Mouse (Mus musculus) ovary, adult 18-20 months (tissue): ENCODE results near the gene Chchd1.

Experiments used
- DNase-seq: peaks from one replicate; pipeline ENCODE4 v3.0.0; 2022; ENCODE audit warnings: low spot score, mixed read lengths

The Chchd1 gene

DNA sequence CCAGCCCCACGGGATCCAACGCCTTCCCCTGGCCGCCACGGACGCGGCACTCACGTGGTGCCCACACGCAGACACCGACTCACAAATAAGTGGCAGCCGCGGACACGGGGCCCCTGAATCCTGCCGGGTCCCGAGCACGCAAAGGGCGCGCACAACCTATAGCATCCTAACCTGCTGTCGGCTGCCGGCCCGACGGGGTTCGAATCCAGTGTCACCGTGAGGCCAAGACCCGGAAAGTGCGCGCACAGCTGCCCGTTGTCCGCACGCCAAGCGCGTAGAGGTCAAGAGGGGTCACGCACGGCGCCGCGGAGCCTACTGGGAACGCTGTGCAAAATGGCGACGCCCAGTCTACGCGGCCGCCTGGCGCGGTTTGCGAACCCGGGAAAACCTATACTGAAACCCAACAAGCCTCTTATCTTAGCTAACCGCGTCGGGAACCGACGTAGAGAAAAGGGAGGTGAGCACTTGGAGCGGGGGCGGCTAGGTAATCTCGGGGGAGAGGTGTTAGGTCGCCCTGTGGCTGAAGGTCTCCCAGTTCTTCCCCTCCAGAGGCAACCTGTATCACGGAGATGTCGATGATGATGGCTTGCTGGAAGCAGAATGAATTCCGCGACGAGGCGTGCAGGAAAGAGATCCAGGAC, at the start of gene Chchd1:
Gene Chchd1 (plus strand): TSS at position 266 of the 641 bp plus-strand sequence.
- peak; percentile 76 for DNase-seq

DNA sequence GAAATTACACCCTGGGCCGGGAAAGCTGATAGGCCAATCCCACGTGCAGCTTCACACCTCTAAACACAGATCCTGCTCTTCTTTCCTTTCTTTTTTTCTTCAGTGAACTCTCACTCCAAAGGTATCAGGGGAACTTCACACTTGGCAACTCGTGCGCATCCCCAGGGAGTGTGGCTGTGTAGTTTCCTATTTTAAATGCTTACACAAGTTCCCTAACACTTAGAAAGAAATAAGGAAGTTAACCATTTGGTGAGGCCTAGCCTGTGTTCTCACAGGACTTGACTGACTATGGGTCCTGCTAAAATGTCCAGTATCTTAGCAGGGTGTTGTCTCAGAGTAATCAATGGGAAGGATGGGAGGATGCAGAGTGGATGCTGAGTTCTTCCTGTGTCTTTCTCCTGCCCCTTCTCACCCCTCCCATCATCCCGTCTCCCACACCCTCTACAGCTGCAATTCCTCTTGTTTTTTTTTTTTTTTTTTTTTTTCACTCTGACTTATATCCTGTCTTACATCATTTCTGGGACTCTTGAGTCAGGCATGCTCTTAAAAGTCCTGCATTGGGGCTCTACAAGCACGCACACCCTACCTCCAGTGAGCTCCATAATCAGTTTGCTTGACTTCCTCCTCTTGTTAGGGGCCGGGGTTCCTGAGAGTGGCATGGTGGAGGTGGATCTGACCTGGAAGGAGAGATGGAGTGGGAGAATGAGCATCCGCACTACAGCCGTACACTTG, 48.0 kb upstream of the Chchd1 start:
- DNase-seq: no peak

DNA sequence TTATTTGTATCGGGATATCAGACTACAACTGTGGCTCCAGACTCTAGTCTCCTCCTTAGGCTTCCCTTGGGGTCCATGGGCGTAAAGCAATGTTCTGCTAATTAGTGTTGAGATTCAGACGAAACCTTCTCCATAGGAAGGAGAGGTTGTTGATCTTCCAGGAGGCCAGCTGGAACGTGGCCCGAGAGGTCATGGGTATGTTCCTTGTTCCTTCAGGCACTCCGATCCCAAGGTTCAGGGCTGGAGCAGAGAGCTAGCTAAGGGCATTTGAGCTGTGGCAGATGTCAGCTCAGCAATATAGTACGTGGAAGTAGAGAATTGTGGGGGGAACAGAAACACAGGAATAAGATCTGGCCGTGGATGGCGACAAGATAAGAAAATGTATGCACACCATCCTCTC, 47.1 kb upstream of the Chchd1 start:
- DNase-seq: no peak

DNA sequence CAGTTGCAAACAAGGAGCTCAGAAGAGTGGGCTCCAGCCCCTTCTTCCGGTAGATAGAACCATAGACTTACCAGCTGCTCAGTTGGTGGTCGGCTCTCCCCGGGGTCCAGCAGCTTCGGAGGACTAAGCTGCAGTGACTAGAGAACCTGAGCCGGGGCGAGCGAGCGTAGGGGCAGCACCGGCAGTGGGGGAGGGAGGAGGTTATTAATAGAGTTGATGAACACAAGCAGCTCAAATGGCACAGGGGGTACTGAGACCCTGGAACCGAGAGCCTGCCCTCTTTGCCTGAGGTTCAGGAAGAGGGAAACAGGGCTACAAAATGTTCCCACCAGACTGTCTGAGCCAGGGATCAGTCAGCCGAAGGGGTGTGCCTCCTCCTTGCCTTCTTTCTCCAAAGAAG, 46.4 kb upstream of the Chchd1 start, which contains the start of gene Myoz1:
Gene Myoz1 (minus strand): TSS at position 180 of the 400 bp plus-strand sequence.
- DNase-seq: no peak

DNA sequence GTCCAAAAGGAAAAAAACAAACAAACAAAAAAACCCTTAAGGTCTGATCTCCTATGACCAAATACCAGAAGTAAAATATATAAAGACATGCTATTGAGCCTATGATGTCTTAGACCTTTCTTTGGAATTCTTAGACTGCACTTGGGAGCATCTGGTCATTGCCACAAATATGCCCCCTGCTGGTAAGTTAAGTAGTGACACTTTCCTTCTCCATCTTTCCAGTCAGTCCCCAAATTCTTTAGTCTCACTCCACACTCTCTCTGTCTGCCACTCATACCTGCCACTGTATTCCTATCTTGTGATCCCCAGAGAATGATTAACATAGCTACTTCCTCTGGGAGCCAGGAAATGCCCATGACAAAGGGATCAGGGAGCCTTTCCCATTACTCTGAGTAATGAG, 44.5 kb upstream of the Chchd1 start:
- no peak for DNase-seq

DNA sequence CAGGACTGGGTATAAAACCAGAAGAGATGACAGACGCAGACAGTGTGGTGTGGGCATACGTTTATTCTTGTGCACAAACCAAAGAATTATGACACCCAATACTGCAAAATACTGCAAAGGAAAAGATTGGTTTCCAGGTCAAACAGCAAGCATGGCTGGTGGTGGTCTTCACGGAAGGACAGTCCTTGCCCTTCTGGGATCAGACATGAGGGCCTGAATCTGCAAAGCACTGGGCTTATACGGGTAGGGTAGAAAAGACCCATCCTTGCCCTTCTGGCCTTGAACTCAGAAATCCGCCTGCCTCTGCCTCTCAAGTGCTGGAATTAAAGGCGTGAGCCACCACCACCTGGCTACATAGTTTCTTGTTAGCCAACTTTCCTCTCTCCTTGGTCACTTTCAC, 43.9 kb upstream of the Chchd1 start:
- DNase-seq: no peak

DNA sequence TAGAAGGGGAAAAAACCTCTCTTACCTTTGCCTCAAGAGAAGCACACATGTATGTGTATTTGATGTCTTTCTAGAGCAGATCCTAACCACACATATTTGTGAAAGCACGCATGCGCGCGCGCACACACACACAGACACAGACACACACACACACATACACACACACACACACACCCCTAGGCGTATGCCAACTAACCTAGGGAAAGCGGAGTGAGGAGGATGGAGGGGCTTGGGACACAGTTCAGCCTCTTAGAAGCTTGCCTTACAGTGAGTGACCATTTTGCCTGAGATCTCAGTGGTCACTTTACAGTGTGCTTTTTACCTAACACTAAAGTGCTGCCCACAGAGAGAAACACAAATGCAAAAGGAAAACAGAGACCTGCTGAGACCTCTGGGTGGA, 43.1 kb upstream of the Chchd1 start:
- no peak for DNase-seq

DNA sequence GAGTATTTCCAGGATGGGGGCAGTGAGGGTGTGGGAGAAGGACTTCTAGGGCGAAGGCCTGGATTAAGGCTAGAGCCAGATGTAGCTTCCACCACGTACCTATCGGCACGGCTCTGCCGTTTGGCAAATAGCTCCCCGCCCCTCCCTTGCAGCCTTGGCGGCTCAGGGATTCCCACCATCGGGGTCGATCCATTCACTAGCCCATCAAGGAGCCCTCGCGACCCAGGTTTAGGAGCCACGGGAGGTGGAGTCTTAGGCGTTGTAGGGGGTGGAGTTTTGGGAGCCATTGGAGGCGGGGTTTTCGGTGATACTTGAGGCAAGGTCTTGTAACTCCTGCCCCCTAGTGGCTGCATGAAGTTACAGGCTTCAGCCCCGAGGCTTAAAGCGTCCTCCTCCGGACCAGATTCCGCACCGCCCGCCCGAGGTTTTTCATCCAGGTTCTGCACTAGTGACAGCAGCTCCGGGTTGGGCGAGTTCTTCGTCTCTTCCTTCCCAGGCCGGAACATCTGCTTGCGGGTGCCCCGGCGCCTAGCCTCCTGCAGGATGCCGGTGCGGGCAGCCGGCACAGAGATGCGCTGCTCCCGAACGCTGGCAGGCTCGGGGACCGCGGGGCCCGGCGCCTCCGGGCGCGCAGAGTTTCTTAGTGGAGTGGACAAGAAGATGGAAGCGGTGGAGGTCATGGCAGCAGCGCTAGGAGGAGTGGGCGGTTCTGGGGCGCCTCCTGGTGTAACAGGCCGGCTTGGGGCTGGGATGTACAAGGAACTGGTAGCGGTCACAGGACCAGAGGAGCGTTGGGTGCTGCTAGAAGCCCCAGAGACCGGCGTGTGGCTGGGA, 41.8 kb upstream of the Chchd1 start:
- peak; percentile 89 for DNase-seq

DNA sequence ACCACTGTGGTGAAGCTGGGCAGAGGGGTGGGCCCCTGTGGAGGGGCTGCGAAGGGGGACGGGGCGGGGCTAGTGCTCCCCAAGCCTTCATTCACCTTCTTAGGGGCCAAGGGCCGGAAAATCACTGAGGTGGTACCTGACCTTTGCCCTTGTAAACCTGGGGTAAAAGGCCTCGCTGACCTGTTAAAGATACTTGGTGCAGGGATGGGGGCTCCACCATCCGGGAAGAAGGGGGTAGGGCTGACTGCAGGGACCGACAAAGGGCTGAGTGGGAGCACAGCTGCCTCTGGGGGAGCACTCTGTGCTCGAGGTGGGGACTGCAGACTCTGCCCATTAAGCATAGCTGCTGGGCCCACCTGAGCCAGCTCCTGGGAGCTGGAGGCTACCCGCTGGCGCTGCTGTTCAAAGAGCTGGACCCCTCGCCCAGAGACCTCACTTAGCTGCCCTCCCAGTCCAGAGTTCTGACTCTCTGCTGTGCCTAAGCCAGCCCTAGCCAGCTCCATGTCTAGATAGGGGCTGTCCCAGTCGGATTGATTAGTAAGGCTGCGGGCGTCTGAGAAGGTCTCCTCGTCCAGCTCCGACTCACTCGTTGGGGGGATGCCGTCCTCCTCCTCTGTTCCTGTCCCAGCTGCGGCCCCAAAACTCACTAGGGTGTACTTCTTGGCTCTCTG, 41.0 kb upstream of the Chchd1 start:
- DNase-seq: no peak

DNA sequence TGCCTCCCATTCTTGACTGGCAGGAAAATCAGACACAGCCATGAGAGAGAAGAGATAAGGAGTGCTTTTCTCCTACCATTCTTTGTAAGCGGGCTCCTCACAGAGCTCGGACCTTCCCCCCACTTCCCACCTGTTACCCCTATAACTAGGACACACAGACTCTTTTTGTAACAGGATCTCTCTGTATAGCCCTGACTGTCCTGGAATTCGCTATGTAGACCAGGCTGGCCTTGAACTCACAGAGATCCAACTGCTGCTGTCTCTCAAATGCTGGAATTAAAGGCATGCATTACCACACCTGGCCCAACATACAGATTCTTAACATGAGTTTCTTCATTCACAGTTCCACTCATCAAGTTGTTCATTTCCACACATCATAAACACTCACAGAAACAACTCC, 40.1 kb upstream of the Chchd1 start:
- no peak for DNase-seq

DNA sequence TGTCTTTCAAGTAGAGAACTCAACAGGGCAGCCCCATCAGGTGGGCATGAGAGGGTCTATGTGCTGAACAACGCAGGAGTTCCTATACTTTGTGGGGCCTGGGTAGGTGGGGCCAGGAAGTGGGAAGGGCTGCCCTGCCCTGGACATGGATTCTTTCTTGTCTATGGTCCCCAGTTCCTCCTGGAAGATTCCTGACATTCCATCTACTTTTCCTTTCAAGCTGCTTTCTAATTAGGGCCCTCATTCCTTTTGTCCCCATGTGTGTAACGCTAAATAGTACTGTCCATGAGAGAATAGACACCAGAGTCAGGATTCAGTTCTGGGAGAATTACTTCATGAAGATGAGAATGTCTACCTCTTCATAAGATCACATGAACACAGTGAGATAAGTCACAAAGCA, 39.2 kb upstream of the Chchd1 start:
- no peak for DNase-seq

DNA sequence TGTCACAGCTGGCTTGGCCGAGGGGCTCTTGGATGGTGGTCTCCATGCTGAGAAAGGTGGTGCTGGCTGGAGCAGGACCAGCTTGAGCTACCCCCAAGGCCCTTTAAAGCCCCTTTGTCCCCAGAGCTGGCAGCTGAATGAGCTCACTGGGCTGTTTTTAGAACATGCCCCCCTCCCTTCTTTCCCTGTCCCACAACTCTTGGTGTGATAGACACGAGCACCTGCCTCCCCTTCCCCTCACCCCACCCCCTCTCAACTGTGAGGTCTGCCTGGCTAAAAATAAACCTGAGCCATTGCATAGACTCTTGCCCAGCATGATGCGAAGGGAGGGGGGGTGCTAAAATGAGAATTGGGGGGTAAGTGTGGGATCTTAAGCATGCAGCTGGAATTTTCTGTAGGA, 38.4 kb upstream of the Chchd1 start:
- no peak for DNase-seq

DNA sequence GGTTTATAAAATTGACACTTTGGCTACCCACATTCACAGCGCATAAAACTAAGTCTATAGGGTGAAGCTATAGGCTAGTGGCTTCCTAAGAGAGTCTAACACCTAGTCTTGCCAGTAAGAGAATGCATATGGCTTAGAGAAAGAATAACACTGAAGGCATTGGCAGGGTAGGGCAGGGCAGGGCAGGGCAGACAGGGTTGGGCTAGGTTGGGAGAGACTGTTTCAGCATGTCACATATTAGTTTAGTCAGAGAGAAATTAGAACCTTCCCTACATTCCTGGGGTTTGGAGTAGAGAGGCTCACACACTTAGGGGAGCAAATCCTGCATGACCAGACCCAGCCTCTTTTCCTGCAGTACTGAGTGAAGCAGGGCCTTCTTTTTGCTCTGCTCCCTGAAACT, 35.3 kb upstream of the Chchd1 start:
- DNase-seq: no peak

DNA sequence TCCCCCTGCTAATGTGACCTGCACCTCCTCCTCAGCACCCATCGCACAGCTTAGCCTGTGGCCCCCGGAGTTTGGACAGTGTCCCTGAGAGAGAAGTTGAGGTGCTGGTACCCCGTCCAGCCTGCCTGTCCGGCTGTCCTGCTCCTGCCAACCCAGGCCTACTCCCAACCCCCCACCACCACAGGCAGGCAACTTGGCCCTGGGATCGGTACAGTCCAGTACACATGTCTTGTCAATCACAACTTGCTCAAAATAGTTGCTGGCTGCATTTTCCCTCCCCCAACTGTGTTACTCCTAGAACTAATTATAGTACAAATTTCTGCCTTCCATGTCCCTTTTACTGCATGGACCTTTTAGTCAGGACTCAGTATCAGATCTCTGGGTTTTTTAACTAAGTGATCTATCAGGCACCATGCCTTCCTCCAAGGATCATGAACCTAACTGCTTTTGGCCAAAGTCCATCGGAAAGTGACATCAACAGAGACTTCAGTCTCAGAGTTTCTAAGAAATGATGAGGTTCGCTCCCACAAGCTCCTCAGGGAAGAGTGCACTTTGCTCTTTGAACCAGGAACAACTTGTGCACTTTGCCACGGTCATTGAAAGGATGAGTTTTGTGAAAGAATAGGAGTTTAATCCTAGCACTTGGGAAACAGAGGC, 34.5 kb upstream of the Chchd1 start, which contains the start of gene Synpo2l:
Gene Synpo2l (minus strand): TSS at position 201 of the 657 bp plus-strand sequence.
- DNase-seq: no peak

DNA sequence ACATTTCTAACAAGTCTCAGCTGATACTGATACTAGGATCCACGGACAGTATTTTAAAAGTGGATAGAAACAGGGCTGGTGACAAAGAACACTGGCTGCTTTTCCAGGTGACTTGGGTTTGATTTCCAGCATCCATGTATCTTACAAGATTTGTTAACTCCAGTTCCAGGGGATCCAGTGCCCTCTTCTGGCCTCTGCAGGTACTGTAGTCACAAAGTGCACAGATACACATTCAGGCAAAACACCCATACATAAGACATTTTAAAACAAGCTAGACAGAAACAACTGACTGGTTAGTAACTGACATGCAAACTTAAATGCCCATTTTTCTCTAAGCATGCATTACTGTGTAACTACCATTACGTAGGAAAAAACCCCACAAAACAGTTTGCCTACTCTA, 29.8 kb upstream of the Chchd1 start:
- DNase-seq: no peak

DNA sequence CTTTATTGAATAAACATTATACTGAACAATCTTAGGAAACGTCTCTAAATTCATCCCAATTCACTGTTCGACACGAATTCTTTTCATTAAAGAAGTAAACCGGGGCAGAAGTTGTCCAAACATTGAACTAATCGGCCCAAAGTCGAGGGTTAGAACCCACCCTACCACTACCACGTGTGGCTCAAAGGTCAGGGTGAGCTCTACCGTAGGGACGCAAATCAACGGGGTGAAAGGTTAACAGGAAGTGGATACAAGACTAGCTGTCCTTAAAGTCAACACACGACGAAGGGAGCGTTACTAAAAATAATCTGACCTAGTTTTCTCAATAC, 29.1 kb upstream of the Chchd1 start:
- no peak for DNase-seq

DNA sequence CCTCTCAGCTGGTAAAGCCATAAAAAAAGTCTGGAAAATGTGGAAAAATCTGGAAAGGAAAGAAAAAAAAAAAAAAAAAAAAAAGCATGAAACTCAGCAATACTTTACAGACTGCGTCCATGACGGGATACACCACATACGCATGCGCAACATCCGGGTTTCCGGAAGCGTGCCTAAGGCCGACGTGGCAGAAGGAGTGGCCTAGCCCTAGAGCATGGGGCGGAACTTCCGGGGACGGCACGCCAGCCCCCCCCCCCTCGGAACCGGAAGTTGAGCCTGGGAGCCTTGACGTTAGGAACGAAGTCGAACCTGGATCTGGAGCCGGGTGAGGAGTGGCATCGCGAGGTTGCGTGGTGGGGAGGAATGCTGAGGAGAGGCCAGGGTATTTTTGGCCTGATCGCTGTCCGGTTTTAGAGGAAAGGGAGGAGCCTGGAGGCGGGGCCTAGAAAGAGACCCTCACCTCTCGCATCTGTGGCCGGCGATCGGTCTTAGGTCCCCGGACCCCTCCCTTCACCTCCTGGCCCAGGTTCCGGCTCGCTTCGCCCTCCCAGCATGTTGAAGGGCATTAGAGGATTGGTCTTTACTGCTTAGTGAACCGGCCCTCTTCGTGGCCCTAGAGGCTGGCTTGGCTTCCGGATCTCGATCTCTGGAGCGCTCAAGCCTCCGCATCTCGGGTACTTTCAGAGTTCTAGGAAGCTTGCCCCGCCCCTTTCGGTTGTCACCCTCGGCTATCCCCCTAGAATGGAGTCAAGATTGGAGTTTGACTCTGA, 28.6 kb upstream of the Chchd1 start, which contains the start of gene Sec24c:
Gene Sec24c (plus strand): TSS at position 245 of the 770 bp plus-strand sequence.
- DNase-seq: peak; percentile 97

DNA sequence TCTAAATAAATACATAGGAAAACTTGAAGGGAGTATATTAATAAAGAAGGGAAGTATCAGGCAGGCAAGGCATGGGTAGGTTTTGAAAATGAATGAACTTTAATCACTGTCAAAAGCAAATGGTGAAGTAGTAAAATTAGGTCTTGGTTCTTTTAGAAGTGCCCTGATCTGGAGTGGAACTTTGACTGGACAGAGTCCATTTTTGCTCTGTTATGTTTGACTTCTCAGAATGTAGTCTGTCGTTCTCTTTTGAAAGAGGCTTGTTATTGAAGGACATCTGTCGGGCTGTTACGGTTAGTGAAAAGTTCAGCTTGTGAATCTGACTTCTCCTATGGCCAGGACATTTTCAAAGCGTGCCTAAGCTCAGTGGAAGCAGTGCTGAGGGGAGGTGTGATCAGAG, 24.9 kb upstream of the Chchd1 start:
- DNase-seq: no peak

DNA sequence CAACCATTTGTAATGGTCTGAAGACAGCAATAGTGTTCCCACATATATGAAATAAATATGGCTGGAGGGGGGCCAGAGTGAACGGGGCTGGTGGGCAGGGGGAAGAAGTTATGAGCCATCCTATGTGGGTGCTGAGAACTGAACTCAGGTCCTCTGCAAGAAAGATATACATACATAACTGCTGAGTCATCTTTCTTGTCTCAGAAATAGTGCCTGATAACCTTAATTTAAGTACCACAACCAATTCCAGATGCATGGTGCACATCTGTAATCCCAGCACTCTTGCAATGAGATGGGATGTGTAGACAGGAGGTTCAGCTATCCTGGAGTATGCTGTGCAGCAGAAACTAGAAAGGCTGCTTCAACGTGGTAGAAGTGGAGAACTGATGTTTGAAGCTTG, 21.1 kb upstream of the Chchd1 start:
- no peak for DNase-seq

DNA sequence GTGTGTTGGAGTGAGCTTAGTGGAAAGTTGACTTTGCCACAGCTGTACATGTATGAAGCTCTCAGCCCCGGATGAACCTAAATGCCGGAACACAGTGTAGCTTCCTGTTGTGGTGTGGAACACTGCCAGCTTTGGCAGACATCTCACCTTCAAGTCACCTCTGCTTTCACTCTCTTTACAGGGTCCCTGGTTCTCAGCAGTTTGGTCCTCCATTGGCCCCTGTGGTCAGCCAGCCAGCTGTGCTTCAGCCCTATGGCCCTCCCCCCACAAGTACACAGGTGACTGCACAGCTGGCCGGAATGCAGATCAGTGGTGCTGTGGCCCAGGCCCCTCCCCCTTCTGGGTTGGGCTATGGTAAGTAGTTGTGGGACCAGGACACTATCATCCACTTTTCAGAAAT, 20.3 kb upstream of the Chchd1 start:
- DNase-seq: no peak

DNA sequence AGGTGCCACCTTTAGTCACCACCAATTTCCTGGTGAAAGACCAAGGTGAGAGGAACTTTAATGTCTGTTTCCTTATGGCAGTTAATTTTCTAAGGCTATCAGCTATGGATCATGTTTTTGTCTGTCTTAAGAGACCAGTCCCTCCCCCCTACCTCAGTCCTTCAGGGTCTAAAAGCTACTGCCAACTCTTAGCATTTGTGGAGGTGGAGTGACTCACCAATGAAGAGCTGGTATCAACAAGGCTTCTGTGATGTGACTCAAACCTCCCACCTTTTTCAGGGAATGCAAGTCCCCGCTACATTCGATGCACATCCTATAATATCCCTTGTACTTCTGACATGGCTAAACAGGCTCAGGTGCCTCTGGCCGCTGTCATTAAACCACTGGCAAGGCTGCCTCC, 16.2 kb upstream of the Chchd1 start:
- no peak for DNase-seq
